Mouse (Mus musculus): ENCODE data around the gene Spink2. TPM values are rescaled to one million over a fixed set of nuclear protein-coding genes. Genes with fewer than 3 reads are reported as not detected.

The Spink2 gene
- polyA plus RNA-seq, 1 experiment from 2014 or later, result 0.68 TPM

DNA sequence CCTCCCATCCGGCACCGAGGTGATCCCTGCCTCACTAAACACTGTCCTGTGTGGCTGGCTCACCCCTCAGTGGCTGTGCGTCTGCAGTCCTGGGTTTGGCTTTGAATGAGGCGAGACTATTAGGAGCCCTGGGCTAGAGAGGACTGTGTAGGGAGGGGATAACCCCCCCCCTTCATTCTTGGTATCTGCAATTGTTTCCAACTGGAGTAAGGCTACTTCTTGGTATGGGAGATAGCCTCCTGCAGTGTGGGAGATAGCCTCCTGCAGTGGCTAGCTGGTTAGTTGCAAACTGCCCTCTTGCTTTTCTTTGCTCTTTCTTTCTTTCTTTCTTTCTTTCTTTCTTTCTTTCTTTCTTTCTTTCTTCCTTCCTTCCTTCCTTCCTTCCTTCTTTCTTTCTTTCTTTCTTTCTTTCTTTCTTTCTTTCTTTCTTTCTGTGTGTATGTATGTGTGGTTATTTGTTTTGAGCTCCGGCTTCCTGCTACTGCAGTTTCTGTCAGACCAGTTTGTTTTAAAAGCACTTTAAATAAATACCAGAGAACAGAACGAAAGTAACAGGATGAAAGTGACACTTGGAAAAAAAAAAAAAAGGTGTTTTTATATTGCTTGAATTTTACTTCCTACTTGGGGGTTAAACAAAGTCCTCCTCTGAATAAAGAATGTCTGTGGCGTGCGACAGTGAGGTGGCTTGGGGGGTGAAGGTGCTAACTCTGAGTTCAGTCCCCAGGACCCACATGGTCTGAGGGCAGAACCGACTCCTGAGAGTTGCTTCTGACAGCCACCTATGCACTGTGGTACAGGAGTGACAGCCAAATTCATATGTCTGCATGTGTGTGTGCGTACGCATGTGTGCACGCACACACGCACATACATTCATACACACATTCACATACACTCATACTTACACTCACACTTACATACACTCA is 45.3 kb downstream of the Spink2 start:
- H3K4me2 ChIP-seq, result no peak overlapping the region
- 74% methylated on average over 13 of the region's 13 CpGs for WGBS
- no peaks in the 10 kb centered on the region for H3K4me1 ChIP-seq (ENCODE audit: control insufficient read depth, insufficient read depth, low read length)
- no peaks in the 10 kb centered on the region for H3K27me3 ChIP-seq (ENCODE audit: control insufficient read depth, insufficient read depth, low read length)
- no peak for DNase-seq (ENCODE audit: low spot score, missing footprints)
- H3K9ac ChIP-seq (ENCODE audit: low read length), result no peak overlapping the region
- H3K36me3 ChIP-seq (ENCODE audit: control insufficient read depth, insufficient read depth, low read length), result no peaks in the 10 kb centered on the region
- no peak overlapping the region for H3K4me3 ChIP-seq (ENCODE audit: low read depth, low read length)
- H3K9me3 ChIP-seq (ENCODE audit: control insufficient read depth, low read length), result no peaks in the 10 kb centered on the region
- no peak overlapping the region for H3K27ac ChIP-seq (ENCODE audit: low read depth, low read length)
- no peak for ATAC-seq (ENCODE audit: low FRiP score)

DNA sequence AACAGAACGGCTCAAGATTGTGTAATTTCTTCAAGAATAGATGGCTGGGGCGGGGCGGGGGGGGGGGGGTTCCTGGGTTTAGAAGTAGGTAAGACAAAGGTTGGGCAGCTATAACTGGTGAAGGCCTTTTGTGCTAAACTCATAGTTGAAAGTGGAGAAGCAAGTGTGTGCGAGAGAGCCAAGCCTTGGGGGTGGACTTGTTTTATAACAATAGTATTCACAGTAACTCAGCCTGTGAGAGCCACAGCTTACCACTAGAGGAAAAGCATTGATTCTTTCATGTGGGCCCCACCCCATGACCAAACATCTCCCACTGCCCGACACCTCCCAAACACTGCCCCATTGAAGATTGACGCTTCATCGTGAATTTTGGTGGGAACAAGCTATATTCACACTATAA is 47.7 kb downstream of the Spink2 start:
- WGBS, result 92% methylated on average over 7 of the region's 7 CpGs
- Histone ChIP-seq H3K4me1 (ENCODE audit: control insufficient read depth, insufficient read depth, low read length) (no peaks in the 10 kb centered on the region), H3K9me3 (ENCODE audit: control insufficient read depth, low read length) (no peaks in the 10 kb centered on the region)

DNA sequence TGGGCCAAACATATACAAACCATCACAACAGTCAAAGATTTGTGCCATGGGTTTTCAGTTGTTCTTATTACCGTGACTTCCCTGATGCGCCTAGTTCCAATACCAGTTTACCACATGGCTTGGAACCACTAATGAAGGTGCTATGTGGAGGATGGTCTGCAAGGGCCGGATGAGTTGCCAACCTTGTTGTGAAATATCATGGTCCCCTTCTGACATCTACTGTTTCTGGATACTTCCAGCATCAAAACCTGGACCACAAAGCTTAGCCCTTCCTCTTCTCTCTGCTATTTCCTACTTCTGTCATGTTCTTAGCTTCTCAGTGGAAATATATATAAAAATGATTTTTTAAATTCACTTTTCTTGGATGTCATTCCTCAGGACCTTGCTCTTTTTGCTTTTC is 48.7 kb downstream of the Spink2 start:
- Histone ChIP-seq H3K9me3 (ENCODE audit: control insufficient read depth, low read length) (no peaks in the 10 kb centered on the region), H3K4me2 (no peak overlapping the region), H3K27ac (ENCODE audit: low read depth, low read length) (no peak overlapping the region), H3K36me3 (ENCODE audit: control insufficient read depth, insufficient read depth, low read length) (no peaks in the 10 kb centered on the region), H3K4me1 (ENCODE audit: control insufficient read depth, insufficient read depth, low read length) (no peaks in the 10 kb centered on the region), H3K4me3 (ENCODE audit: low read depth, low read length) (no peak overlapping the region), H3K9ac (ENCODE audit: low read length) (no peak overlapping the region), H3K27me3 (ENCODE audit: control insufficient read depth, insufficient read depth, low read length) (no peaks in the 10 kb centered on the region)
- DNase-seq (ENCODE audit: low spot score, missing footprints) (no peak), ATAC-seq (ENCODE audit: low FRiP score) (no peak)
- WGBS, result 91% methylated on average over 3 of the region's 3 CpGs

More for the DNA sequence above, 47.7 kb downstream of the Spink2 start:
- Histone ChIP-seq H3K36me3 (ENCODE audit: control insufficient read depth, insufficient read depth, low read length) (no peaks in the 10 kb centered on the region), H3K4me2 (no peak overlapping the region), H3K27ac (ENCODE audit: low read depth, low read length) (no peak overlapping the region), H3K9ac (ENCODE audit: low read length) (no peak overlapping the region), H3K27me3 (ENCODE audit: control insufficient read depth, insufficient read depth, low read length) (no peaks in the 10 kb centered on the region), H3K4me3 (ENCODE audit: low read depth, low read length) (no peak overlapping the region)
- DNase-seq (ENCODE audit: low spot score, missing footprints) (no peak), ATAC-seq (ENCODE audit: low FRiP score) (no peak)

DNA sequence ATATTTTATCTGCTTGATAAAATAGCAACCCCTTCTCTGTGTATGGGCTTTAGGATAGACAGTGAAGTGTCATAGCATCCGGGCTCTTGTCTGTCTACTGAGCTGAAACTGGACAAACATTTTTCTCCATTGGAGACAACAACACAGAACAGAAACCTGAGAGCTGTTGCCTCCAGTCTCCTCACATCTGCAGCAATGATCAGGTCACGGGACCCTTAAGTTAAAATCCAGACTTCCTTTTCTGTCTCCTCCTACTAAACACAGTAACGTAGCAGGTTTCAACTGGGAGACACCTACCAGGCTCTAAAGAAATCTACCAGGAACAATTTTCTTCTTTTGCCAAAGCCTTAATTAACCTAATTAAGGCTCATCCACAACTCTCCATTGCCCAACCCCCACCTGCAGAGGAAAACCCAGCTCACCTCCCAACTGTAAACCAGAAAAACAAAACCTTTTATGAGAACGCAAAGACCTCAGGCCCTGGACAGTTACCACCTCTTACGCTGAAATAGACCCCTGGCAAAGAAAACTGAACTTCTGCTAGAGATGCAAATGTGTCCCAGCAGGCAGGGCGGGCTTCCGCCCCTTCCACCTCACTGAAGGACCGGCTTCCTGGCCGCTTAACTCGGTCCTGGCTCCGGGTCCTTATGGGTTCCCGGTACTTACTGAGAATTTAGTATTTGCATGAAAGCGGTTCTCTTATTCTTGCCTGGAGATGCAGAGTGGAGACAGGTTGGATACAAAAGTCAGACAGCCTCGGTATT is 53.3 kb downstream of the Spink2 start:
- ATAC-seq (ENCODE audit: low FRiP score) (no peak), DNase-seq (ENCODE audit: low spot score, missing footprints) (no peak)
- H3K27ac ChIP-seq (ENCODE audit: low read depth, low read length), result no peak overlapping the region
- no peaks in the 10 kb centered on the region for H3K9me3 ChIP-seq (ENCODE audit: control insufficient read depth, low read length)
- no peaks in the 10 kb centered on the region for H3K4me1 ChIP-seq (ENCODE audit: control insufficient read depth, insufficient read depth, low read length)
- WGBS, result 46% methylated on average over 14 of the region's 14 CpGs
- no peak overlapping the region for H3K9ac ChIP-seq (ENCODE audit: low read length)
- no peaks in the 10 kb centered on the region for H3K27me3 ChIP-seq (ENCODE audit: control insufficient read depth, insufficient read depth, low read length)
- H3K4me2 ChIP-seq, result no peak overlapping the region
- H3K36me3 ChIP-seq (ENCODE audit: control insufficient read depth, insufficient read depth, low read length), result no peaks in the 10 kb centered on the region
- H3K4me3 ChIP-seq (ENCODE audit: low read depth, low read length), result no peak overlapping the region

DNA sequence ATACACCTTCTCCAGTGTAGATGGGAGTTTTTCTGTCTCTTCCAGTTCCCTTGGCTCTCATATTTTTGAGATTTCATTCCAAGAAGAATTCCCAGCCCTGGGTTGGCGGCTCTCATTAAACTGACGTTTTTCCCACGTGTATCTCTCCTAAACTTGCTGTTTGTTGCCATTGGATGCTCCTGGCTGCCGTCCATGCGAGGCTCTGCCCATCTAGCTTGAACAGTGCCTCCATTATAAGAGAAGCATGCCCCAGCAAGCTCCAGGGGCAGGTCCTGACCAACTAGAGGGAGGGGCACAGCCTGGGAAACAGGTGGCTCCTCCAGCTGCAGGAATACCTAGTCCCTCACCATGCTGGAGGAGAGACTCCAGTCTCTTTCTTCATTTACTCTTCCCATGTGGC is 54.3 kb downstream of the Spink2 start:
- no peaks in the 10 kb centered on the region for H3K4me1 ChIP-seq (ENCODE audit: control insufficient read depth, insufficient read depth, low read length)

DNA sequence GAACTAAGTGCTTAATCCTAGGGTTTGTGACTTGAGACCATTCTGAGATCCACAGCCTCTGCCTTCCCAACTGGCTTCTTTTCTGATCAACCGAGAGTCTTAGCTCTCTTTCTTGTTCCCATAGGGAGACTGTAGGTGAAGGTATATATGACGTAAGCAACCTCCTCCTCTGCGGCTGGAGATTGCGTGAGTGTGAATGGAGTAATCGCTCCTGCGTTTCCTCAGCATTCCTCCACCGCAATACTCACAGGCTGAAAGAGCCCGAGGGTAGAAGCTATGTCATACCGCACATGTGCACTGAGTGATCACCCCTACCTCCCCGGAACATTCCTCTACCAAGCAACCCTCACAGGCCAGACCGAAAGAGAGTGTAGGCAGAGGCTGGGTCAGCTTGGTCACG is 55.7 kb downstream of the Spink2 start:
- Histone ChIP-seq H3K27ac (ENCODE audit: low read depth, low read length) (no peak overlapping the region), H3K4me2 (no peak overlapping the region), H3K4me3 (ENCODE audit: low read depth, low read length) (no peak overlapping the region), H3K36me3 (ENCODE audit: control insufficient read depth, insufficient read depth, low read length) (no peaks in the 10 kb centered on the region), H3K27me3 (ENCODE audit: control insufficient read depth, insufficient read depth, low read length) (no peaks in the 10 kb centered on the region), H3K9ac (ENCODE audit: low read length) (no peak overlapping the region), H3K9me3 (ENCODE audit: control insufficient read depth, low read length) (no peaks in the 10 kb centered on the region), H3K4me1 (ENCODE audit: control insufficient read depth, insufficient read depth, low read length) (no peaks in the 10 kb centered on the region)
- no peak for ATAC-seq (ENCODE audit: low FRiP score)
- 92% methylated on average over 12 of the region's 12 CpGs for WGBS
- no peak for DNase-seq (ENCODE audit: low spot score, missing footprints)

More for the DNA sequence above, 54.3 kb downstream of the Spink2 start:
- DNase-seq (ENCODE audit: low spot score, missing footprints) (no peak), ATAC-seq (ENCODE audit: low FRiP score) (no peak)
- WGBS, result 83% methylated on average over 5 of the region's 5 CpGs
- Histone ChIP-seq H3K4me3 (ENCODE audit: low read depth, low read length) (no peak overlapping the region), H3K36me3 (ENCODE audit: control insufficient read depth, insufficient read depth, low read length) (no peaks in the 10 kb centered on the region), H3K9me3 (ENCODE audit: control insufficient read depth, low read length) (no peaks in the 10 kb centered on the region), H3K27me3 (ENCODE audit: control insufficient read depth, insufficient read depth, low read length) (no peaks in the 10 kb centered on the region), H3K9ac (ENCODE audit: low read length) (no peak overlapping the region), H3K27ac (ENCODE audit: low read depth, low read length) (no peak overlapping the region), H3K4me2 (no peak overlapping the region)

Other genes with a start within 250 kb of the Spink2 start
- gene Srp72, start 236.8 kb downstream of the Spink2 start, polyA plus RNA-seq (2014; fragmentation: Nextera tagmentation; extraction: Ambion mirVana), result 71.9 and 74.5 TPM in 2 replicates
- gene Arl9, start 207.4 kb downstream of the Spink2 start, polyA plus RNA-seq (2014; fragmentation: Nextera tagmentation; extraction: Ambion mirVana), result 0.37 TPM in 1 of 2 replicates, not detected in the other
- not detected in 2 replicates for gene Thegl, start 195.4 kb downstream of the Spink2 start, polyA plus RNA-seq (2014; fragmentation: Nextera tagmentation; extraction: Ambion mirVana)
- 0.37 TPM in 1 of 2 replicates, not detected in the other for gene Hopx, start 96.3 kb downstream of the Spink2 start, polyA plus RNA-seq (2014; fragmentation: Nextera tagmentation; extraction: Ambion mirVana)
- gene Rest, start 54.0 kb upstream of the Spink2 start, polyA plus RNA-seq (2014; fragmentation: Nextera tagmentation; extraction: Ambion mirVana), result 18.4 and 21.6 TPM in 2 replicates
- gene Noa1, start 98.6 kb upstream of the Spink2 start, polyA plus RNA-seq (2014; fragmentation: Nextera tagmentation; extraction: Ambion mirVana), result 34.1 and 36.6 TPM in 2 replicates
- 113 and 124 TPM in 2 replicates for gene Polr2b, start 98.7 kb upstream of the Spink2 start, polyA plus RNA-seq (2014; fragmentation: Nextera tagmentation; extraction: Ambion mirVana)
- gene Igfbp7, start 196.6 kb upstream of the Spink2 start, polyA plus RNA-seq (2014; fragmentation: Nextera tagmentation; extraction: Ambion mirVana), result 25.1 and 26.8 TPM in 2 replicates